Mouse (Mus musculus) lung, adult 2 months (tissue): ENCODE measurements at regions not wholly inside any gene's neighbourhood (a gene's known extent, or its start where the extent isn't known, plus 50 kb on each side); places are given as distances from the start of the nearest gene placed in this dataset.

Source experiments
- CTCF ChIP-seq: fragments of 200-500 bp; IDR thresholded peaks from 2 replicates; pipeline ENCODE4 v1.5.1; 2011; ENCODE audit warnings: mild to moderate bottlenecking, low read length, control low read depth; ENCODE audit not compliant: insufficient read depth
- POLR2A ChIP-seq: fragments of 200-500 bp; IDR thresholded peaks from 2 replicates; pipeline ENCODE4 v1.6.1; 2011; ENCODE audit warnings: low read depth, mild to moderate bottlenecking, control low read depth, low read length, borderline replicate concordance; ENCODE audit errors: extremely low read depth

GRCm38 (mm10) chr10:39226518-39226917 lies 62.9 kb upstream of the Ccn6 start:
- TF ChIP-seq CTCF (no peak), POLR2A (no peak)
